In the genomic region with DNA sequence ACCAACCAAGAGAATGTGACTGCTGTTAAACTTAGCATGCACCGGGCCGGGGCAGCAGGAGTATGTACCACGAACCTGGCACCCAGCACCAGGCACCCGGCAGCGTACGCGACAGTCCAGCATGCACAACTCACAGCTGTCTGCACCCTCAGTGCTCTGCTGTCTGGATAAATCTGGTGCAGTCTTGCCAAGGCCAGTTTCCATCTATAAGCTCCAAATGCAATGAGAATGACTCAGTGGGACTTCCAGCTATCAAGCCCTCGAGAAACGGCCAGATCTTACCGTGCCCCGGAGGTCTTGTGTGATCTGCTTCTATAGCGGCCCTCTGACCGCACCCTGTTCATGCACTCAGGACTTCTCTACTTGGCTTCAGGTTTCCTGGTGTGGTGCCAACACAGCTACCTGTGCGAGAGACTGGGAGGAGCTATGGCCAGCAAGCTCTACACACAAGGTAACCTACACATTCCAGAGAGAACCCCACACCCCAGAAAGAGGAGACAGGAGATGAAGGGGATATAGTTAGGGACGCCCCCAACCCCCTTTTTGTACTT, we compare ENCODE assay signal across 26 mouse cellular contexts. TPM values are rescaled to one million over a fixed set of nuclear protein-coding genes. Genes with fewer than 3 reads are reported as not detected.
DNase-seq lines count a peak whose midpoint lies in the region; ATAC-seq and TF ChIP-seq lines count a peak whose summit lies in the region.
"Had no signal": no experiment of that assay in that cellular context is flagged by ENCODE, and none has a peak within 500 bp of the region (broad histone marks: within the 10 kb centered on the region; RNA-seq: fewer than 3 reads in every experiment).

No protein-coding gene starts in this region.

- ATAC-seq in kidney, postnatal 0 days (replicated peaks; ENCODE audit: low FRiP score, low read depth), result no peak
- no peak for ATAC-seq in intestine, postnatal 0 days
- ATAC-seq: forebrain, postnatal 0 days; midbrain, embryonic 13.5 days had no signal

- H3K36me3 ChIP-seq in kidney, postnatal 0 days (ENCODE audit: insufficient read depth, low read length), result 0 out of 2 replicates have a peak, but pooled peaks cover 2% of the 10 kb centered on the region
- H3K36me3 ChIP-seq in intestine, postnatal 0 days (ENCODE audit: control insufficient read depth, insufficient read depth), result peaks cover 10% of the 10 kb centered on the region

- H3K4me3 ChIP-seq in kidney, postnatal 0 days (replicated peaks; ENCODE audit: low read depth, low read length), result no peak overlapping the region
- H3K4me3 ChIP-seq in intestine, postnatal 0 days (ENCODE audit: low read depth, low read length), result no peak overlapping the region
- H3K4me3 ChIP-seq: embryonic facial prominence, embryonic 10.5 days; forebrain, embryonic 10.5 days; megakaryocyte, embryonic 14.5 days; midbrain, embryonic 13.5 days had no signal

- no peak for TF ChIP-seq CTCF in kidney, postnatal 0 days (IDR thresholded peaks at IDR 0.05; ENCODE audit: low read depth)
- TF ChIP-seq CTCF in intestine, postnatal 0 days (IDR thresholded peaks at IDR 0.05; ENCODE audit: low read depth), result no peak

- intact Hi-C loops in heart, postnatal 14 days (cut with DNase I), result no loop called here

- H3K27ac ChIP-seq in kidney, postnatal 0 days, result peak overlapping the region; percentile 58; the same call in 1 of the 2 replicates
- peak overlapping the region; percentile 31; the same call in 1 of the 2 replicates for H3K27ac ChIP-seq in intestine, postnatal 0 days (ENCODE audit: low read depth, low read length)
- H3K27ac ChIP-seq: embryonic facial prominence, embryonic 10.5 days; forebrain, embryonic 10.5 days; hindbrain, embryonic 14.5 days; midbrain, embryonic 13.5 days had no signal

- 86% methylated on average over 15 of the region's 15 CpGs for WGBS in kidney, postnatal 0 days
- WGBS in intestine, postnatal 0 days, result 71% methylated on average over 15 of the region's 15 CpGs

- no peak overlapping the region for H3K4me2 ChIP-seq in kidney, postnatal 0 days (ENCODE audit: low read length)
- H3K4me2 ChIP-seq in intestine, postnatal 0 days (replicated peaks; ENCODE audit: low read depth), result no peak overlapping the region
- H3K4me2 ChIP-seq: hindbrain, embryonic 14.5 days; liver, embryonic 11.5 days; lung, embryonic 14.5 days; midbrain, embryonic 13.5 days had no signal

- no peaks in the 10 kb centered on the region for H3K27me3 ChIP-seq in kidney, postnatal 0 days (ENCODE audit: insufficient read depth, low read length)
- H3K27me3 ChIP-seq in intestine, postnatal 0 days (replicated peaks; ENCODE audit: control insufficient read depth, insufficient read depth, low read length), result no peaks in the 10 kb centered on the region
- H3K27me3 ChIP-seq: CH12.LX; midbrain, embryonic 13.5 days had no signal

- H3K4me1 ChIP-seq in kidney, postnatal 0 days (replicated peaks; ENCODE audit: insufficient read depth, low read length), result no peaks in the 10 kb centered on the region
- H3K4me1 ChIP-seq in intestine, postnatal 0 days (replicated peaks; ENCODE audit: control insufficient read depth, insufficient read depth, low read length), result peaks cover 4% of the 10 kb centered on the region; the same call in 1 of the 2 replicates
- H3K4me1 ChIP-seq: forebrain, embryonic 10.5 days; midbrain, embryonic 13.5 days had no signal

- no peak overlapping the region for H3K9ac ChIP-seq in kidney, postnatal 0 days (ENCODE audit: low read depth, low read length)
- H3K9ac ChIP-seq in intestine, postnatal 0 days (ENCODE audit: low read depth, low read length), result no peak overlapping the region
- H3K9ac ChIP-seq: forebrain, postnatal 0 days; hindbrain, embryonic 14.5 days; lung, embryonic 14.5 days; midbrain, embryonic 13.5 days had no signal

- no peak for DNase-seq in kidney, postnatal 0 days (ENCODE audit: low spot score)
- no peak for DNase-seq in kidney, adult 9 months
- peak; percentile 29 for DNase-seq in R1 (ENCODE audit: low read depth, low spot score)
- DNase-seq in lung, postnatal 36 days, result peak; percentile 42
- no peak for DNase-seq in right cerebral cortex, adult 2 months (ENCODE audit: low spot score in 2 of 2)
- no peak for DNase-seq in layer of hippocampus, adult 18-20 months (ENCODE audit: low spot score in 2 of 2)
- no peak for DNase-seq in heart, postnatal 14 days
- DNase-seq: adrenal gland, postnatal 36 days; B cell, adult 2 months; cerebellum, adult 11 months; cerebellum, adult 9-11 months; forebrain, postnatal 0 days; gastrocnemius, postnatal 14 days; heart, adult 18-20 months; heart, postnatal 36 days; lung, embryonic 14.5 days had no signal

- H3K9me3 ChIP-seq in kidney, postnatal 0 days (replicated peaks; ENCODE audit: low read length), result no peaks in the 10 kb centered on the region
- no peaks in the 10 kb centered on the region for H3K9me3 ChIP-seq in intestine, postnatal 0 days (ENCODE audit: control insufficient read depth)
- H3K9me3 ChIP-seq: embryonic facial prominence, embryonic 10.5 days; forebrain, embryonic 10.5 days; megakaryocyte, embryonic 14.5 days; midbrain, embryonic 13.5 days had no signal

RNA-seq across cellular contexts. Expression of gene Slc5a11, which starts 14.8 kb away (rescaled TPM):
- 7.2 and 8.8 TPM in 2 replicates for polyA plus RNA-seq in kidney, postnatal 0 days (2015; fragmentation: Nextera tagmentation; extraction: Ambion mirVana)
- polyA plus RNA-seq in intestine, postnatal 0 days (2015; fragmentation: Nextera tagmentation; extraction: Ambion mirVana), result 25.1 and 29.0 TPM in 2 replicates
- total RNA-seq in layer of hippocampus, adult 18-20 months (2021), result 1 to 10 TPM in 1 of 2 experiments, under 1 TPM in 1; 0.58 to 1.4 TPM
- total RNA-seq in heart, postnatal 14 days (2021), result not detected
- total RNA-seq: adrenal gland, adult 18-20 months; adrenal gland, postnatal 36 days; gastrocnemius, postnatal 14 days; heart, adult 18-20 months; heart, postnatal 36 days had no signal
- polyA plus RNA-seq: forebrain, embryonic 10.5 days; hindbrain, embryonic 14.5 days; limb, embryonic 11.5 days had no signal

Comparison
In these comparisons a context has a peak if more than half of its experiments do, and no peak if none do; other contexts are left out.
1. DNase-seq: peak in R1 (single experiment) and lung, postnatal 36 days (single experiment); none in kidney, postnatal 0 days (single experiment), kidney, adult 9 months (single experiment), right cerebral cortex, adult 2 months (0 of 2), layer of hippocampus, adult 18-20 months (0 of 2) and heart, postnatal 14 days (0 of 2).